Mouse (Mus musculus) right cerebral cortex, postnatal 10 days (tissue): ENCODE results near the gene Diablo.
A peak's percentile ranks its signal among the peaks of the same experiment; 100 is the strongest.

Experiments used
- DNase-seq, 2 experiments: peaks; one replicate each; pipeline ENCODE4 v3.0.0; 2021; ENCODE audit warnings: low spot score in 2 of 2

The Diablo gene

GRCm38 (mm10) chr5:123501973-123502372, 22.0 kb downstream of the Diablo start:
- no peak for DNase-seq

- peak; percentile 63 to 66 for DNase-seq
Measured at GRCm38 (mm10) chr5:123499717-123500116, 24.3 kb downstream of the Diablo start.

- no peak for DNase-seq
Measured at GRCm38 (mm10) chr5:123489935-123490334, 34.0 kb downstream of the Diablo start.

- peak; percentile 54 to 67 for DNase-seq
Measured at GRCm38 (mm10) chr5:123489112-123489785, 34.7 kb downstream of the Diablo start, which contains the start of the genes Lrrc43 and Il31. Gene Lrrc43, plus strand, starts transcription at chr5:123489305. Gene Il31, minus strand, starts transcription at chr5:123489489.

GRCm38 (mm10) chr5:123487659-123488395, 36.1 kb downstream of the Diablo start:
- DNase-seq: no peak

- DNase-seq: no peak
Measured at GRCm38 (mm10) chr5:123473817-123474216, 50.2 kb downstream of the Diablo start.

GRCm38 (mm10) chr5:123470784-123471400, 53.1 kb downstream of the Diablo start:
- no peak for DNase-seq

GRCm38 (mm10) chr5:123464638-123465037, 59.3 kb downstream of the Diablo start:
- no peak for DNase-seq

GRCm38 (mm10) chr5:123461420-123461819, 62.6 kb downstream of the Diablo start:
- no peak for DNase-seq
